Mouse (Mus musculus): ENCODE measurements around the gene Vnn1. TPM values are rescaled to one million over a fixed set of nuclear protein-coding genes. Genes with fewer than 3 reads are reported as not detected.

Vnn1 gene
- 1.4 and 1.8 TPM in 2 replicates for polyA plus RNA-seq (2016; fragmentation: Nextera tagmentation; extraction: Ambion mirVana)

DNA sequence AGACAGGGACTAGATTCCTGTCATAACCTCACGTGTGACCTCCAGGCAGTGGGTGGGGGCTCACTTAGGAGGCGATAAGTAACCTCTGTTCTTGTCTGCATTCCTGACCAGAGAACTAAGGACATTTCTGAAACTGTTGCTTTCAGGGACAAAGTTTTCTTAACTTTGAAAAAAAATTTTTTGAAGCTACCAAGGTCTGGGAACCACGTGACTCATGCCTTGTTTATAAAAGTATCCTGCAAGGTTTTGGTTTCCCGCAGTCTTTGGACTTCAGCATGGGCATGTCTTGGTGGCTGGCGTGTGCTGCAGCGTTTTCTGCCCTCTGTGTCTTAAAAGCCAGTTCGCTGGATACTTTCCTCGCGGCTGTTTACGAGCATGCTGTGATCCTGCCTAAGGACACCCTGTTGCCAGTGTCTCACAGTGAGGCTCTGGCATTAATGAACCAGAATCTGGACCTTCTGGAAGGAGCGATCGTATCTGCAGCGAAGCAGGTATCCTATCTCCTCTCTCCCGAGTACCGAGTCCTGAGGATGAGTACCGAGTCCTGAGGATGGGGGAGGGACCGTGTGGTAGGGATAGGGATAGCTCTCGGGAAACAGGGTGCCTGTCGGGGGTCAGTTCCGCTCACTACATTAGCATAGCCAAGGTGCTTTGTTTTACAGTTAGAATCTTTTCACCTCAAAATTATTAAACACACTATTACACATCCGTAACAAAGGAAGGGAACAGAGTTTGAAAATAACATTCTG lies at the start of gene Vnn1:
Gene Vnn1, plus strand, starts transcription at position 88 of the 749 bp plus-strand sequence.
- 0 out of 2 replicates have a peak, but pooled peaks cover 3% of the 10 kb centered on the region for H3K4me1 ChIP-seq
- no peaks in the 10 kb centered on the region for H3K36me3 ChIP-seq
- no peaks in the 10 kb centered on the region for H3K9me3 ChIP-seq
- 26% methylated on average over 21 of the region's 21 CpGs for WGBS
- no peak for ATAC-seq (ENCODE audit: insufficient number of reproducible peaks, insufficient read depth, low FRiP score, low TSS enrichment)
- H3K4me2 ChIP-seq (replicated peaks): peak within 1 kb of the TSS; percentile 47
- peak within 1 kb of the TSS; percentile 25 for H3K4me3 ChIP-seq
- H3K9ac ChIP-seq: no peak within 1 kb of the TSS
- H3K27me3 ChIP-seq: no peaks in the 10 kb centered on the region; the same call in 1 of the 2 replicates
- no peak within 1 kb of the TSS for H3K27ac ChIP-seq

DNA sequence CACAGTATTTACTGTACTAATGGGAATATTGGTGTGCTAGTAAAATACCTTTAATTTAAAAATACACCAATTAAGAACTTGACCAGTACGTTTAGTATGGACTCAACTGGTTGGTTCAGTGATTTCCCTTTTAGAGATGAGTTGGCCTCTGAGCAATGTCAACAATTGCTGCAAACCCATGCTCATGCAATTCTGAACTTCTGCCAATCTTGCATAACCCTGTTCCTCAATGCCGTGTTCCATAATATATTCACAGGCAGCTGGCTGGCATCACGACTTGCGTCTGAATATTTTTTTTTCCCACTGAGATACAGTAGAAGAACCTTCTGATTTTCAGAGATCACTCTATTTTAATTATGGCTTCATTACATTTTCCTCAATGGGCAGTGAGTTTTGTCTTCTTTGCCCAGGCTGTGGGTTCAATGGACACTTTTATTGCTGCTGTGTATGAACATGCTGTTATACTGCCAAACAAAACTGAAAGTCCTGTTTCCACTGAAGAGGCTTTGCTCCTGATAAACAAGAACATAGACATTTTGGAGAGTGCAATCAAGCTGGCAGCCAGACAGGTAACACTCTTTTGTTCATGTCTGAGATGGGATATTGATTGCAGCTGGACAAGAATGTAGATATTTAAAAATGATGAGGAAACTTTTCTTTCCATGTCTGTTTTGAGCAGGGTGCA lies 43.1 kb upstream of the Vnn1 start, which contains the start of gene Vnn3:
Gene Vnn3, plus strand, starts transcription at position 235 of the 685 bp plus-strand sequence.
- Histone ChIP-seq H3K27me3 (no peaks in the 10 kb centered on the region), H3K27ac (no peak within 1 kb of the TSS), H3K9ac (no peak within 1 kb of the TSS), H3K36me3 (no peaks in the 10 kb centered on the region), H3K4me2 (replicated peaks) (no peak within 1 kb of the TSS), H3K9me3 (no peaks in the 10 kb centered on the region), H3K4me3 (no peak within 1 kb of the TSS), H3K4me1 (no peaks in the 10 kb centered on the region)
- WGBS: 89% methylated on average over 4 of the region's 4 CpGs
- ATAC-seq (ENCODE audit: insufficient number of reproducible peaks, insufficient read depth, low FRiP score, low TSS enrichment): no peak

DNA sequence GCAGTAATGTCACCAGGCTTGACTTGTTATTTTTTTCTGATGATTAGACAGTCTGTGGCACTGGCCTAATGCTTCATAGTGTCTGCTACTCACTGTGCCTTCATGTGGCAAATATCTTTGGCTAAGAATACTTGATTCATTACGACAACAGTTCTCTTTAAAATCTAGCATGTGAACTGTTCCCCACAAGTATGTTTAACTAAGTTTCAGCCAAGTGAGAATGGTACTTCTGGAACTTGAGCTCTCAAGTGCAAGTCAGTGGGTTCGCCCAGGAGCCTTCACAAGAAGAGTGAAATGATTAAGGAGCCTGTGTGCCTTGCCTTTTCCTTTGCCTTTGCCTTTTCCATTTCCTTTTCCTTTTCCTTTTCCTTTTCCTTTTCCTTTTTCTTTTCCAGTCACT lies 42.4 kb upstream of the Vnn1 start:
- Histone ChIP-seq H3K27ac (no peak overlapping the region), H3K4me2 (replicated peaks) (no peak overlapping the region), H3K4me1 (no peaks in the 10 kb centered on the region), H3K4me3 (no peak overlapping the region), H3K36me3 (no peaks in the 10 kb centered on the region), H3K9ac (no peak overlapping the region), H3K27me3 (no peaks in the 10 kb centered on the region), H3K9me3 (no peaks in the 10 kb centered on the region)
- WGBS: 86% methylated on average over 2 of the region's 2 CpGs
- no peak for ATAC-seq (ENCODE audit: insufficient number of reproducible peaks, insufficient read depth, low FRiP score, low TSS enrichment)

DNA sequence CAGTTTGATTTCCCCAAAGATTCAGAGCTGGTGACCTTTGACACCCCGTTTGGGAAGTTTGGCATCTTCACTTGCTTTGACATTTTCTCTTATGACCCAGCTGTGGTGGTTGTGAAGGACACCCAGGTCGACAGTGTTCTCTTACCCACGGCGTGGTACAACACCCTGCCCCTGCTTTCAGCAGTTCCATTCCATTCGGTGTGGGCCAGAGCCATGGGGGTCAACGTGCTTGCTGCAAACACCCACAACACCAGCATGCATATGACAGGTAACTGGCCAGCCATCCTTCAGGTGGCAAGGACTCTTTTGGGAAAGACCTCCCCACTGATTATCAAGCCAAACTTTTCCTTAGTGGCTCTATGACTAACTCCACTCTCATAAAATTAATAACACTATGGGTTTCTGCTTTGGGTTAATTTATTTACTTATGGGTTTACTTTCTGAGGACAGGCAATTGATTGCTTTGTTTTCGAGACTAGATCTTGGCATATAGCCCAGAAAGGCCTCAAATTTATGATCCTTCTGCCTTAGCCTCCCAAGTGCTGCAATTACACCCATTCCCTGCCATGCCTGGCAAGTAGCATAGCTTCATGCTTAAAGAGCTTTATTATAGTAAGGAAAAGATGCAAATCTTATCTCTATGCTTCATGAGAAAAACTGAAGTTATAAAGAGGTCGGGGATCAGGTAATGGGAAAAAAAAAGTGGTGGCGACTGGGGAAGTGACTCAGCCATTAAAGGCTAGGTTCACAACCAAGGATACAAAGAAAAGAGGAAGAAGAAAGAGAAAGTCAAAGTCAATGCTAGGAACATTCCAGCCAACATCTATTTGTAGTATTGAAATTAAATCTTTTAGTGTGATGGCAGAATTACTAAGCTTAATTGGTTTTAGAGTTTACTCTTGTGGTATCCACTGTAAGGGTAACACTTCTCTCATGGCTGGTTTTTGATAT lies 29.9 kb upstream of the Vnn1 start:
- Histone ChIP-seq H3K4me3 (no peak overlapping the region), H3K4me2 (replicated peaks) (no peak overlapping the region), H3K27ac (no peak overlapping the region), H3K36me3 (no peaks in the 10 kb centered on the region), H3K4me1 (no peaks in the 10 kb centered on the region), H3K27me3 (no peaks in the 10 kb centered on the region), H3K9me3 (peaks cover 8% of the 10 kb centered on the region; the same call in 1 of the 2 replicates), H3K9ac (no peak overlapping the region)
- 81% methylated on average over 9 of the region's 9 CpGs for WGBS
- ATAC-seq (ENCODE audit: insufficient number of reproducible peaks, insufficient read depth, low FRiP score, low TSS enrichment): no peak

DNA sequence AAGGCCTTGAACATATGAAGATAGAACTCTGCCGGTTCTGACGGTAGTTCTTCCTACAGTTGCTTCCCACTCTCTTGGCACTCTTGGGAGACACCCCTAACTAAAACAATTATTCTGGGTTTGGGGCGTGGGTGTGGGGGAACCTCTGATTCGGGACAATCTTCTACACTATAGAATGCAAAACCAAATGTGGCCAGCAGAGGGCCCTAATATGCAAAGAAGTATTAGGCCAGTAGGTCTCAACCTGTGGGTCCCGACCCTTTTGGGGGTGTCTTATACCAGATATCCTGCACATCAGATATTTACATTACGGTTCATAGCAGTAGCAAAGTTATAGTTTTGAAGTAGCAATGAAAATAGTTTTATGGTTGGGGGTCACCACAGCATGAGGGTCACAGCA lies 13.8 kb upstream of the Vnn1 start:
- H3K4me2 ChIP-seq (replicated peaks): no peak overlapping the region
- no peaks in the 10 kb centered on the region for H3K4me1 ChIP-seq
- no peak overlapping the region for H3K9ac ChIP-seq
- 93% methylated on average over 6 of the region's 6 CpGs for WGBS
- H3K9me3 ChIP-seq: no peaks in the 10 kb centered on the region
- H3K27me3 ChIP-seq: no peaks in the 10 kb centered on the region
- no peak overlapping the region for H3K27ac ChIP-seq
- no peak for ATAC-seq (ENCODE audit: insufficient number of reproducible peaks, insufficient read depth, low FRiP score, low TSS enrichment)
- no peak overlapping the region for H3K4me3 ChIP-seq
- H3K36me3 ChIP-seq: no peaks in the 10 kb centered on the region

DNA sequence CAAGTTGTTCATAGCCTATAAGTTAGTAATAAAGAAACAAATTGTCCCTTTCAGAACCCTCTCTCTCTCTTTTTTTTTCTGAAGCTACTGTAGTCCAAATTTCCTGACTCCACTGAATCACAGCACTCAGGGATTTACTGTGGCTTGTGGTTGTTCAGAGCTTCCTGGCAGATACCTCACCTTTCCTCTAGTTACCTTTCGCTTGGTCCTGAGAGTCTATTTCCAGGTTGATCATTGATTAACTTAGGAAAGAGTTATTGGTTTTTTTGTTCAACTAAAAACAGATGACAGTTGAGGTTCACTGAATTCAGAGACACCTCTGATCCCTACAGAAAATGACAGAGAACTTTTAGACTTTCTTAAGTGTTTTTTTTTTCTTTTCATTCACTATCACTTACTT lies 9.6 kb upstream of the Vnn1 start:
- Histone ChIP-seq H3K27me3 (no peaks in the 10 kb centered on the region; the same call in 1 of the 2 replicates), H3K4me2 (replicated peaks) (no peak overlapping the region), H3K36me3 (no peaks in the 10 kb centered on the region), H3K4me3 (no peak overlapping the region), H3K4me1 (no peaks in the 10 kb centered on the region), H3K9me3 (no peaks in the 10 kb centered on the region), H3K9ac (no peak overlapping the region), H3K27ac (no peak overlapping the region)
- 90% methylated on average over 1 of the region's 1 CpGs for WGBS
- ATAC-seq (ENCODE audit: insufficient number of reproducible peaks, insufficient read depth, low FRiP score, low TSS enrichment): no peak

DNA sequence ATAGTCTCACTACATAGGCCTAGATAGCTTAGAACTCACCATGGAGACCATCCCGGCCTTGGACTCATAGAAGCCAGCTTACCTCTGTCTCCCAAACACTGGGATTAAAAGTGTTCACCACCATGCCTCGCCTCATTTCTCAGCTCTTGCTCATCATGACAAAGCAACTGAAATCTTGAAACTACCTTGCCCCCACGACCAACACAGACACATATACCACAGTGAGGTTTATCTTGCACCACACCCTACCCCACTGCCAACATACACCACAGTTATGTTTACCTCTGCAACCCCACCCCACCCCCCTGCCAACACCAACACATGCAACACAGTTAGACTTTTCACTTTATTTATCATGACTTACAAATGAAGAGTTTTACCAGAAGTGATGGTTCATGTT lies 8.4 kb upstream of the Vnn1 start:
- Histone ChIP-seq H3K4me1 (no peaks in the 10 kb centered on the region), H3K9me3 (no peaks in the 10 kb centered on the region), H3K4me2 (replicated peaks) (no peak overlapping the region), H3K27ac (no peak overlapping the region), H3K4me3 (no peak overlapping the region), H3K36me3 (no peaks in the 10 kb centered on the region), H3K27me3 (no peaks in the 10 kb centered on the region; the same call in 1 of the 2 replicates), H3K9ac (no peak overlapping the region)
- 80% methylated on average over 3 of the region's 3 CpGs for WGBS
- ATAC-seq (ENCODE audit: insufficient number of reproducible peaks, insufficient read depth, low FRiP score, low TSS enrichment): no peak

DNA sequence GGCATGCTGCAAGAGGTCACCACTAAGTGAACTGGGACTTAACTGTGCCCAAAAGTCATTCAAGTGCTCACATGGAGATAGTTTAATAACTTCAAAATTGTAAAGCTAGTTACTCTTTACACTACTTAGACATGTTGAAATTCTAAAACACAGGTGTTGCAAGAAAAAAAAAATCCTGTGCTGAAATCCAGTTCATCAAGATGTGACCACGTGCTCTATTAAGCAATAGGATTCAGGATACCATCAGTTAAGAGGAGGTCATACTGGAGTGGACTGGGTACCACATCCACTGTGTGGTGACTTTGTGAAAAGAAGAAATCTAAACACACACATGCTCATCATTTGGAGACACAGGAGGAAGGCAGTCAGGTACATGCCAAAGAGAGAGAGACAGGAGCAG lies 1.5 kb upstream of the Vnn1 start:
- Histone ChIP-seq H3K36me3 (no peaks in the 10 kb centered on the region), H3K4me2 (replicated peaks) (no peak overlapping the region), H3K4me1 (0 out of 2 replicates have a peak, but pooled peaks cover 3% of the 10 kb centered on the region), H3K27ac (no peak overlapping the region), H3K9ac (no peak overlapping the region), H3K9me3 (no peaks in the 10 kb centered on the region), H3K27me3 (no peaks in the 10 kb centered on the region; the same call in 1 of the 2 replicates), H3K4me3 (no peak overlapping the region)
- WGBS: 87% methylated on average over 1 of the region's 1 CpGs
- ATAC-seq (ENCODE audit: insufficient number of reproducible peaks, insufficient read depth, low FRiP score, low TSS enrichment): no peak

DNA sequence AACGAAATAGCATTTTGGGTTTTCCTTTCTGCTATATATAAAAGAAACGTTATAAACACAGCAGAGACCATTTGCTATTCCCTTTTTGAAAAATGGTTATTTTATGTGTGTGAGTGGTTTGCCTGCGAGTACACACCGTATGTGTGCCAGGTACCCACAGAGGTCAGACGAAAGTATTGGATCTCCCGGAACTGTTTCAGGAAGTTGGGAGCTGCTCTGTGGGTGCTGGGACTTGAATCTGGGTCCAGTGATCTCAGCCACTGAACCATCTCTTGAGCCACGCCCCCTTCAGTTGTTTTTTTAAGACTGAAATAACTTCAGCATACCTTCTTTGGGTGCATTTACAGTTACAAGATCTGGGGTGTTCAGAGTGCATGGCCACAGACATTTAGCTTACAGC lies 888 bp downstream of the Vnn1 start:
- Histone ChIP-seq H3K27ac (no peak overlapping the region), H3K4me2 (replicated peaks) (no peak overlapping the region), H3K4me3 (no peak overlapping the region), H3K36me3 (no peaks in the 10 kb centered on the region), H3K27me3 (no peaks in the 10 kb centered on the region), H3K4me1 (0 out of 2 replicates have a peak, but pooled peaks cover 3% of the 10 kb centered on the region), H3K9me3 (no peaks in the 10 kb centered on the region), H3K9ac (no peak overlapping the region)
- no peak for ATAC-seq (ENCODE audit: insufficient number of reproducible peaks, insufficient read depth, low FRiP score, low TSS enrichment)
- 70% methylated on average over 7 of the region's 7 CpGs for WGBS

DNA sequence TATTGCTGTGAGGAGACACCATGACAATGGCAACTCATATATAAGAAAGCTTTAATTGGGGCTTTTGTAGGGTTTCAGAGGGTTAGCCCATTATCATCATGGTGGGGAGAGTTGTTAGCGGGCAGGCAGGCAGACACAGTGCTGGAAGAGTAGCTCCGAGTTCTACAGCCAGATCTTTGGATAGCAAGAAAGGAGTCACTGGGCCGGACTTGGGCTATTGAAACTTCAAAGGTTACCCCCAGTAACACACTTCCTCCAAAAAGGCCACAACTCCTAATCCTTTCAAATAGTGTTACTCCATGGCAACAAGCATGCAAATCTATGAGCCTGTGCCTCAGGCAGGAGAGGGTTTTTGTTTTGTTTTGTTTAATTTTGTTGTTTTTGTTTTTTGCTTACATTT lies 6.6 kb downstream of the Vnn1 start:
- Histone ChIP-seq H3K36me3 (no peaks in the 10 kb centered on the region), H3K27ac (no peak overlapping the region), H3K9me3 (no peaks in the 10 kb centered on the region), H3K4me2 (replicated peaks) (no peak overlapping the region), H3K4me1 (no peaks in the 10 kb centered on the region), H3K27me3 (no peaks in the 10 kb centered on the region), H3K4me3 (no peak overlapping the region), H3K9ac (no peak overlapping the region)
- no peak for ATAC-seq (ENCODE audit: insufficient number of reproducible peaks, insufficient read depth, low FRiP score, low TSS enrichment)
- WGBS: 76% methylated on average over 3 of the region's 3 CpGs

DNA sequence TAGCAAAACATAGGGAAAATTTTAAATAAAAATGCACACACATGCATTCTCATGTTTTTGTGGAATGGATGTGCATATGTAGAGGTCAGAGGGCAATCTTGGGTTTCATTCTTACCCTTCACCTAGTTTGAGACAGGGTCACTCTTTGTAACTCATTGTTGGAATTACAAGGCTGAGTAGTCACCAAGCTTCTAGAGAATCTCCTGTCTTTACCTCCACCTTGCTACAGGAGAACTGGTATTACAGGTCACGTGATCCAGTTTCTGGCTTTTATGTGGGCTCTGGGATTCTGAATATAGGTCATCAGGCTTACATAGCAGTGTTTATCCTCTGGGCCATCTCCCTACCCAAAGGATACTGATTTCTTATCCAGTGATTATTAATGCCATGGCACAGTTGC lies 11.2 kb downstream of the Vnn1 start:
- WGBS: 88% methylated on average over 1 of the region's 1 CpGs
- Histone ChIP-seq H3K4me2 (replicated peaks) (no peak overlapping the region), H3K4me1 (no peaks in the 10 kb centered on the region), H3K9me3 (no peaks in the 10 kb centered on the region), H3K27me3 (no peaks in the 10 kb centered on the region), H3K9ac (no peak overlapping the region), H3K27ac (no peak overlapping the region), H3K36me3 (no peaks in the 10 kb centered on the region), H3K4me3 (no peak overlapping the region)
- ATAC-seq (ENCODE audit: insufficient number of reproducible peaks, insufficient read depth, low FRiP score, low TSS enrichment): no peak
